Mouse (Mus musculus) C2C12 (cell line): ENCODE measurements around the gene Myl4.

Experiments
- CTCF ChIP-seq: IDR thresholded peaks from one replicate; pipeline ENCODE4 v1.5.1; 2011; ENCODE audit not compliant: control insufficient read depth, insufficient read depth, insufficient read length
- MAX ChIP-seq: IDR thresholded peaks from one replicate; pipeline ENCODE4 v1.6.1; 2011; ENCODE audit warnings: mild to moderate bottlenecking, control low read depth

DNA sequence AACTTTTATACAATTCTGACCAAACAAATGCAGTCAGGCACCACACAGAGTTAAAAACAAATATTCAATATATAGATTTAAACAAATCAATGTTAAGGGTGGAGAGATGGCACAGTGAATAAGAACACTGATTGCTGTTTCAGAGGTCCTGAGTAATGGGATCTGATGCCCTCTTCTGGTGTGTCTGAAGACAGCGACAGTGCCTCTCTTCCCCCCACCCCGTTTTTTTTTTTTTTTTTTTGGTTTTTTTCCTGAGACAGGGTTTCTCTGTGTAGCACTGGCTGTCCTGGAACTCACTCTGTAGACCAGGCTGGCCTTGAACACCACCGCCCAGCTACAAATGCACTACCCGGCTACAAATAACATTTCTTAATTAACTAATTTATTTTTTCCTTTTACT is 42.0 kb upstream of the Myl4 start:
- TF ChIP-seq MAX, result no peak
- no peak for TF ChIP-seq CTCF
